ENCODE assay signal across 10 mouse cellular contexts in the genomic region with DNA sequence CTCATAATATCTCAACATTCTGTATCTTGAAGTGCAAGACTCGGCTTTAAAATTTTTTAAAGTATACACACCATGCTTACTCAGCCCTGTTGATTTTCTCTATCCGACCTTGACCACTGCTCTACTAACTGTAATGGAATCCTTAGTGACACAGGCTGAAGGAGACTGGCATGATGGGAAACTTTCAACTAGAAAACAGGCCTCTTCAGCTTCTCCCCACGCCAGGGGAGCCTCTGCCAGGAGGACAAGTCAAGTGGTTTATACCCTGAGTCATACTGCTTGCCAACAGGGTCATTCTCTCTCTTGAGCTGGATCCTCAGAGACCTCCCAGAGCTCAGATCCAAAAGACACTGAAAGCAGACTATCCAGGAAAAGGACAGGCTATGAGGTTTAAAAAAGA.
A peak's percentile ranks its signal among the peaks of the same experiment; 100 is the strongest.
DNase-seq lines count a peak whose midpoint lies in the region; ATAC-seq lines count a peak whose summit lies in the region.
"Had no signal": no experiment of that assay in that cellular context is flagged by ENCODE, and none has a peak within 500 bp of the region (broad histone marks: within the 10 kb centered on the region; RNA-seq: fewer than 3 reads in every experiment).

No protein-coding gene starts in this region.

- no peak overlapping the region for H3K9ac ChIP-seq in heart, embryonic 13.5 days
- no peak overlapping the region for H3K9ac ChIP-seq in midbrain, embryonic 12.5 days (replicated peaks)
- H3K9ac ChIP-seq in midbrain, embryonic 11.5 days (ENCODE audit: low read length), result no peak overlapping the region
- H3K9ac ChIP-seq in midbrain, embryonic 16.5 days (ENCODE audit: low read depth, low read length), result no peak overlapping the region
- H3K9ac ChIP-seq: intestine, embryonic 15.5 days had no signal

- H3K9me3 ChIP-seq in heart, embryonic 13.5 days, result no peaks in the 10 kb centered on the region
- no peaks in the 10 kb centered on the region for H3K9me3 ChIP-seq in midbrain, embryonic 12.5 days
- no peaks in the 10 kb centered on the region for H3K9me3 ChIP-seq in midbrain, embryonic 11.5 days (ENCODE audit: control insufficient read depth, low read length)
- H3K9me3 ChIP-seq in midbrain, embryonic 16.5 days (replicated peaks; ENCODE audit: control insufficient read depth, low read length, poor library complexity, severe bottlenecking), result no peaks in the 10 kb centered on the region
- H3K9me3 ChIP-seq: intestine, embryonic 15.5 days had no signal

- H3K4me1 ChIP-seq in heart, embryonic 13.5 days, result peaks cover 41% of the 10 kb centered on the region
- H3K4me1 ChIP-seq in midbrain, embryonic 12.5 days, result peaks cover 39% of the 10 kb centered on the region
- H3K4me1 ChIP-seq in midbrain, embryonic 11.5 days (ENCODE audit: control insufficient read depth, insufficient read depth, low read length), result peaks cover 31% of the 10 kb centered on the region
- peaks cover 38% of the 10 kb centered on the region for H3K4me1 ChIP-seq in midbrain, embryonic 16.5 days (ENCODE audit: control insufficient read depth, insufficient read depth, low read length)

- peaks cover 47% of the 10 kb centered on the region for H3K36me3 ChIP-seq in heart, embryonic 13.5 days
- H3K36me3 ChIP-seq in midbrain, embryonic 12.5 days, result peaks cover 37% of the 10 kb centered on the region
- H3K36me3 ChIP-seq in midbrain, embryonic 11.5 days (ENCODE audit: control insufficient read depth, insufficient read depth, low read length), result peaks cover 2% of the 10 kb centered on the region; the same call in 1 of the 2 replicates
- H3K36me3 ChIP-seq in midbrain, embryonic 16.5 days (ENCODE audit: control insufficient read depth, insufficient read depth, low read length), result peaks cover 10% of the 10 kb centered on the region; the same call in 1 of the 2 replicates

- no peak for ATAC-seq in heart, embryonic 13.5 days (ENCODE audit: extremely low read depth, insufficient number of reproducible peaks, low FRiP score, low TSS enrichment)
- no peak for ATAC-seq in midbrain, embryonic 12.5 days (ENCODE audit: low FRiP score, low read depth)
- ATAC-seq in midbrain, embryonic 11.5 days (ENCODE audit: low FRiP score), result no peak
- no peak for ATAC-seq in midbrain, embryonic 16.5 days
- ATAC-seq: intestine, embryonic 15.5 days had no signal

- intact Hi-C loops in heart, postnatal 14 days (cut with DNase I), result no loop called here

- H3K4me3 ChIP-seq in heart, embryonic 13.5 days, result no peak overlapping the region
- H3K4me3 ChIP-seq in midbrain, embryonic 12.5 days, result no peak overlapping the region
- H3K4me3 ChIP-seq in midbrain, embryonic 11.5 days (ENCODE audit: low read depth, low read length), result no peak overlapping the region
- no peak overlapping the region for H3K4me3 ChIP-seq in midbrain, embryonic 16.5 days (ENCODE audit: low read depth, low read length)
- H3K4me3 ChIP-seq: intestine, embryonic 15.5 days had no signal

- DNase-seq in heart, postnatal 14 days, result no peak
- no peak for DNase-seq in midbrain, embryonic 11.5 days (ENCODE audit: low spot score, missing footprints)
- peak; percentile 61 to 76 for DNase-seq in cerebellum, postnatal 10 days
- no peak for DNase-seq in left cerebral cortex, adult 8-10 months (ENCODE audit: low spot score in 2 of 2)
- DNase-seq: lung, postnatal 14 days; thymus, adult 18-20 months had no signal

- peak overlapping the region; percentile 49; the same call in 1 of the 2 replicates for H3K27ac ChIP-seq in heart, embryonic 13.5 days (replicated peaks)
- peak overlapping the region; percentile 20; the same call in 1 of the 2 replicates for H3K27ac ChIP-seq in midbrain, embryonic 12.5 days (replicated peaks)
- no peak overlapping the region for H3K27ac ChIP-seq in midbrain, embryonic 11.5 days (ENCODE audit: low read depth, low read length)
- peak overlapping the region; percentile 42; the same call in 1 of the 2 replicates for H3K27ac ChIP-seq in midbrain, embryonic 16.5 days (ENCODE audit: low read length)
- H3K27ac ChIP-seq: intestine, embryonic 15.5 days had no signal

- WGBS in heart, embryonic 13.5 days, result 66% methylated on average over 3 of the region's 3 CpGs
- WGBS in midbrain, embryonic 12.5 days, result 89% methylated on average over 3 of the region's 3 CpGs
- WGBS in midbrain, embryonic 11.5 days, result 86% methylated on average over 3 of the region's 3 CpGs
- WGBS in midbrain, embryonic 16.5 days, result 73% methylated on average over 3 of the region's 3 CpGs

- no peaks in the 10 kb centered on the region for H3K27me3 ChIP-seq in heart, embryonic 13.5 days (replicated peaks)
- H3K27me3 ChIP-seq in midbrain, embryonic 12.5 days, result no peaks in the 10 kb centered on the region
- H3K27me3 ChIP-seq in midbrain, embryonic 11.5 days (ENCODE audit: control insufficient read depth, insufficient read depth, low read length), result no peaks in the 10 kb centered on the region
- no peaks in the 10 kb centered on the region for H3K27me3 ChIP-seq in midbrain, embryonic 16.5 days (ENCODE audit: control insufficient read depth, insufficient read depth, low read depth, low read length)
- H3K27me3 ChIP-seq: intestine, embryonic 15.5 days had no signal

- no peak overlapping the region for H3K4me2 ChIP-seq in heart, embryonic 13.5 days
- no peak overlapping the region for H3K4me2 ChIP-seq in midbrain, embryonic 12.5 days (replicated peaks)
- no peak overlapping the region for H3K4me2 ChIP-seq in midbrain, embryonic 11.5 days
- no peak overlapping the region for H3K4me2 ChIP-seq in midbrain, embryonic 16.5 days (ENCODE audit: low read length)
- H3K4me2 ChIP-seq: intestine, embryonic 15.5 days had no signal

Comparison
In these comparisons a context has a peak if more than half of its experiments do, and no peak if none do; other contexts are left out.
1. DNase-seq: peak in cerebellum, postnatal 10 days (2 of 2); none in heart, postnatal 14 days (0 of 2), midbrain, embryonic 11.5 days (single experiment) and left cerebral cortex, adult 8-10 months (0 of 2).